Mouse (Mus musculus): ENCODE data around the gene Nr1d1.

Nr1d1 gene

GRCm38 (mm10) chr11:98752562-98753140, 22.5 kb downstream of the Nr1d1 start:
- DNase-seq (ENCODE audit: extremely low spot score, low read depth, low spot score), result no peak

DNA sequence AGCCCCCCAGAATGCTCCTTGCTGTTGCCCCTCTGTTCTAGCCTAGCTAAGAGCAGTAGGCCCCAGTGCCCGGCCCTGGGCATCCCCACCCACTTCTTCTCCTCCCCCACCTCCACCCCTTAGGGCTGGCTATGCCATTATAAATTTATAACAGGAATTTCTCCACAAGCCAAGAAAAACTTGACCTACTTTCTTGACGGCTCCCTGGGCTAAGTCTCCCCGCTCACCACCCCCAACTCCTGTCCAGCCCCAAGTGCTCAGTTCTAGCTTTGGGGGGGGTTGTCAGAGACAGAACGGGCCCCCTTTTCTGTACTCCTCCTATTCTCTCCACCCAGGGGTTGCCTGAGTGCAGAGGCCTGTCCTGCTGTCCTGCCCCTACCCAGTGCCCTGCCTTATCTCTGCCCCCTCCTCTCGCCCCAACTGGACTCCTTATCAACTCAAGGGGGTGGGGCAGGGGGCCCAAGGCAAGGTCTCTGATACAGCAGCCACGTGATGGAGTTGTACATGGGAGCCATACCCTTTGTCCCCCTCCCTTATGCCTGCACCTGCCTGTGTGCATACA, 23.8 kb downstream of the Nr1d1 start:
- DNase-seq (ENCODE audit: extremely low spot score, low read depth, low spot score), result no peak

DNA sequence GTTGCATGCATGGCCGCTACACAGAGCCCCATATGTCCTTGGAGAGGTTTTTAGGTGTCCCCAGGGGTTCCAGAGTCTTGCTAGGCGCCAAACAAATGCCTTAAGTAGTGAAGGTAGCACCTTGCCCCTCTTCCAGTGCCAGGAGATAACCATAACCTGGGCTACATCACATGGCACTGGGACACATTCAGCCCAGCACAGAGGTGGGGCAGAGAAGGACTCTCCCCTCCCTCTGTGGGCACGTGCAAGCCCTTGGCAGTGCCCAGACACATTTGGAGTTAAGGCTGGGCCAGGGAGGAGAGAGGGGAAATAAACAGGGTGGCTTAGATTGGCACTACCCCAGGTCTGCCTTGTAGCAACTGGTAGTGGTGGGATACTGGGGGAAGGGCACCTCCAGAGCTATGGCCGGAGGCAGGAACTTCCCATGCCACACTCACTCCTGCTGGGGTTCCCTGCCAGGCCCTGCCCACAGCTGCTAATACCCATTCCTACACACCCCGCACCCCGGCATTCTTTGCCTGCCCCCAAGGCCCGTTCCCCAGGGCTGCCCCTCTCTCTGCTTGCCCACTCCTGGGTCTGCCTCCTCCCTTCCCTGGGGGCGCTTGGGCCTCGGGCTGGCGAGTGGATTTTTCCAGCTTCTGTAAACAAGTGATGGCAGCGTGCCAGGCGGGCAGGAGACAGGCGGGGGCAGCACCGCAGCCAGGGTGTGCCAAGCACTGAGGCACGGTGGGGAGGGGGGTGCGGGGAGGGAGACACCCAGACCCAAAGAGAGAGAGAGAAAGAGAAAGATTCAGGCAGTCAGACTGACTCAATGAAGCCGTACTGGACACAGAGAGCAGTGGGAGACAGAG, 24.6 kb downstream of the Nr1d1 start:
- no peak for DNase-seq (ENCODE audit: extremely low spot score, low read depth, low spot score)

DNA sequence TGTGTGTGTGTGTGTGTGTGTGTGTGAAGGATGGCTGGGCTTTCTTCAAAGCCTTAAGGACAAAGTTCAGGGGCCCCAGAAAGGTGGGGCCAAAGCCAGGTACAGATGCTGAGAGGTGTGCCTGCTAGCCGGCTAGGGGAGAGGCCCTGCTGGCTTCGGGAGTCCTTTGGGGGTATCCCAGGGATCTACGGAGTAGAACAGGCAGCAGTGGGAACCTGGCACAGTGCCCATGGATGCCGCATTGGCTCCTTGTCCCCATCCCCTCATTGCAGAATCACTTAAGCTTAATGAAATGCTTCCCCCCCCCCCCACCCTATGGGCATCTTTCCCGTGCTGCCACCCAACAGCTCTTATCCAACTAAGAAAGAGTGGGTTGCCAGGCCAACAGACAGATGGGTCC, 25.4 kb downstream of the Nr1d1 start:
- DNase-seq (ENCODE audit: extremely low spot score, low read depth, low spot score), result no peak

DNA sequence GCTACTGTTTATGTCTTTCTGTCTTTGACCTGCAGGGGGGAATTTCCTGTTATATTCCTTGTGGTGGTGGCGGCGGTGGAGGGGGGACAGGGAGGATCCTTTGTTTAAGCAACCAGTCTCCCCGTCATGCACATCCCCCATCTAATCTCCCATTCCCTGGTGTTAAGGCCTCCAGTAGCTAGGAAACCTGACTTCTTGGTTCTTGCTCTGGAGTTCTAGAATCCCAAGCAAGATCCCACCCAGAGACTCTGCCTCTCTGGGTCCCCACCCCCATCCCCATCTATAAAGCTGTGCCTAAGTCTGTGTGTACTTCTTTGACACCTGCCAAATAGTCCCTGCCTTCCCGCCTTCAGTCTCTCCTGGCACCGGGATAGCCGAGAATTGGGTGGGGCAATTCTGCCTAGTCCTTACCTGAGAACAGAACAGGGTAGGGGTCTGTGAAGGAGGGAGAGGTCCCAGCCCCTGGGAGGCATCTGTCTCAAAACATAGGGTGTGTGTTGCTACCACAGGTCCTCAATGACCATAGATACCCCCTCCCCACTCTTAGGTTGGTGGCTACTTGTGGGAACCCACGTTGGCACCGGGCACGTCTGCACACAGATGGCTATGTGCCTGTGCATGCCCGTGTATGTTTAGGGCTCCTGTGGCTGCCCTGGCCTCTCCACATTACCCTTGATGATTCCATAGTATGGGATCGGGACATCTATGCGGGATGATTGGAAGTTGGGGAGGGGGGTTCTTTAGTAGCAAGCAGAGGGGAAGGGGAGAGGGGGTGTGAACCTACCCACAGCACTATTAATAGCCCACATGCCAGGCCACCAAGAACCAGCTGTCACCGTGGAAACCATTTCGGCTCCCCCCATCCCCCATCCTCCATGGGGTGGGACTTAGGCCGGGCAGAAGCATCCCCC, 26.4 kb downstream of the Nr1d1 start:
- DNase-seq (ENCODE audit: extremely low spot score, low read depth, low spot score), result no peak

- DNase-seq (ENCODE audit: extremely low spot score, low read depth, low spot score), result no peak
Measured at GRCm38 (mm10) chr11:98747804-98748505, 27.2 kb downstream of the Nr1d1 start.

GRCm38 (mm10) chr11:98746855-98747693, 28.1 kb downstream of the Nr1d1 start:
- DNase-seq (ENCODE audit: extremely low spot score, low read depth, low spot score), result no peak

- DNase-seq (ENCODE audit: extremely low spot score, low read depth, low spot score), result no peak
Measured at GRCm38 (mm10) chr11:98745932-98746853, 28.9 kb downstream of the Nr1d1 start.

GRCm38 (mm10) chr11:98744456-98745019, 30.6 kb downstream of the Nr1d1 start:
- no peak for DNase-seq (ENCODE audit: extremely low spot score, low read depth, low spot score)

- no peak for DNase-seq (ENCODE audit: extremely low spot score, low read depth, low spot score)
Measured at GRCm38 (mm10) chr11:98743655-98744345, 31.3 kb downstream of the Nr1d1 start.

GRCm38 (mm10) chr11:98742397-98743291, 32.5 kb downstream of the Nr1d1 start:
- no peak for DNase-seq (ENCODE audit: extremely low spot score, low read depth, low spot score)

DNA sequence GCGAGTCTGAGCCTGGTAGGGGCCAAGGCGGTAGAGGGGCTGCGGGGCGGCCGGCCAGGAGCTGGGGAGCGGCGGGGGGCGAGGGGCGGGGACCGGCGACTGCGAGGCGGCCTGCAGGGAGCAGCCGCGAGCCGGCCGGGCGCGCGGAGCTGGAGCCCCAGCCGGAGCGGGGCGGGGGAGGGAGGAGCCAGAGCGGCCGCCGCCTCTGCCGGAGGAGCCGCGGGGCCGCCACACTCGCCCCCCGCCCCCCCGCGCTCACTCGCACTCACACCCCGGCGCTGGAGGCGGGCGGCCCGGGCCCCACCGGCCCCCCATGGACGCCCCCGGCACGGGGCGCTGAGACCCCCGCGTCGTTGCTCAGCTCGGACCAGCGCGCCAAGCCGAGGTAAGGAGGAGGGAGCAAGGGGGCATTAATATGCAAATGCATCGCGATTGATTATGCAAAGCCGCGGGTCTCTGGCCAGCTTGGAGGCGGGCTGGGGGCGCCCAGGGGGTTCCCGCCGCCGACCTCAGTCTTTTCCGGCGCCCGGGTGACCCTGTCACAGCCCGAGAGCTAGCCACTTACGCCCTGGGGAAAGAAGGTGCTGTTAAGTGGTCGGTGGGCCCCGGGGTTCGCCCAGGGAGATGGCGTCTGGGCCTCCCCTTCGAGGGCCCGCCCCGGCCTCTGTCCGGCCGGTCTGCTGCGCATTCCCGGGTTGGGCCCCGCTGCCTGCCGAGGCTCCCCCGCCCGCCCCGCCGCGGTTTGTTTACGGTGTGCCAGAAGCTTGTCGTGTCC, 33.3 kb downstream of the Nr1d1 start:
- DNase-seq (ENCODE audit: extremely low spot score, low read depth, low spot score), result no peak

DNA sequence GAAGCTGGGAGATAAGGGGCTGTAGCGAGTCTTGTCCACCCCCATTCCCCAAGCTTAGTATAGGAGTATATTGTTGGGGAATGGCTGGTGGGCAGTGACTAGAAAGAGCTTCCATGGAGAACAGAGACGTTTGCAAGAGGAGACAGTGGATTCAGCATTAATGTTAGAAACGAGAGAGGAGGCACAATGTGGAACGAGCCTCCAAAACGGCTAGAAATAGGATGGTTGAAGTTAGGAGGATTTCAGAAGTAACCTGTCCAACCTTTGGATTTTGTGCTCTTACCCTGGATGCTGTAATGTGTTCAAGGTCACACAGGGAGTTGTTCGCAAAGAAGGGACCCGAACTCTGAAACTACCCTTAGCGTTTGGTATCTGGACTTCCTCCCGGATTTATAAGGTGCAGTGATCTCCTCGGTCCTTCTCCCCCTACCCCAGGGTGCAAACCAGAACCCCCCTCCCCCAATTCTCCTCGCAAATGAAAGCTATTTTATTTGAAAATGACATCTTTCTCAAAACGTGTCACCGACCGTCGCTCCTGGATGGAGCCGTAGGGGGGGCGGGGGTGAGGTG, 34.0 kb downstream of the Nr1d1 start:
- DNase-seq (ENCODE audit: extremely low spot score, low read depth, low spot score), result no peak

DNA sequence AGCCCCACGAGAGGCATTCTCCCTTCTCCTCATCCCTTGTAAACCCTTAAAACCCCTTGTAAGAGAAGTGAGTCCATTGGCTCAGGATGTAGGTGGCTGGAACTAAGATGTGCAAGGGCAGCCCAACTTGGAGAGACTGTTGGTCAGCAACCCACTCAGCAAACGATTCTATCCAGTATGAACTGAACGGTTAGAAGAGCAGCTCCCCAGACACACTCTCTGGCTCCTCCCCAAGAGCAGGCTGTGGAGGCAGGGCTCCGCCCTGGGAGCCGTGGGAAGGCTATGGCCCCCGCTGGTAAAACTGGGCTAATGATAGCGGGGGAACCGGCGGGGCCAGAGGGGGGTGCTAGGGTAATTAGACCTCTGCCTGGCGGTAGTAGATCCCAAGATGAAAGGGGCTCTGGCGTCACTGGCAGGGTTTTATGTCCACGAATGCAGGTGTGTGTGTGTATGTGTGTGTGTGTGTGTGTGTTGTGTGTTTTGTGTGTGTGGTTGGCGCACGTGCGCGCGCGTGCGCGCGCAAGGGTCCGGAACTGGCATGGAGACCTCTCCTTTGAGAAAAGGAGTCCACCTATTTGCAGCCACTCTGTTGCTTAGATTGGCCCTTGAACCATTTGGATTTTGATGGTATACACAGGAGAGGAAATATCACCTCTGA, 34.6 kb downstream of the Nr1d1 start, which contains the start of gene Thra:
Thra (plus strand) TSS at position 246 of the 658 bp plus-strand sequence.
- no peak for DNase-seq (ENCODE audit: extremely low spot score, low read depth, low spot score)

GRCm38 (mm10) chr11:98740026-98740392, 35.1 kb downstream of the Nr1d1 start:
- DNase-seq (ENCODE audit: extremely low spot score, low read depth, low spot score), result no peak

Data from hindlimb bud, embryonic 11.5 days (tissue).